Mouse (Mus musculus) kidney, embryonic 15.5 days (tissue): ENCODE data around the gene Top3a. TPM values are rescaled to one million over a fixed set of nuclear protein-coding genes. Genes with fewer than 3 reads are reported as not detected.

Experiments used
- microRNA-seq: library from miRNA; unstranded; fragments of <30 nt; microRNA quantifications from one replicate; pipeline ENCODE4, GENCODE M21; 2016
- polyA plus RNA-seq: library from polyadenylated mRNA; unstranded; fragments of >200 nt; fragmentation: Nextera tagmentation; extraction: Ambion mirVana; gene quantifications from 2 replicates; pipeline ENCODE4 v1.2.1, GENCODE M21; 2015

Top3a gene
- polyA plus RNA-seq, 1 experiment from 2014 or later, result 17.3 TPM

Small RNA genes within 50 kb of the gene (microRNA-seq; reads per million reads assigned to microRNA genes)
- gene Mir5100, result 1.0 reads per million

Other genes with a start within 250 kb of the Top3a start
- gene Alkbh5, start 241.0 kb downstream of the Top3a start, polyA plus RNA-seq, result 37.5 and 37.9 TPM in 2 replicates
- 52.6 and 61.4 TPM in 2 replicates for gene Llgl1, start 77.6 kb downstream of the Top3a start, polyA plus RNA-seq
- gene Flii, start 50.1 kb downstream of the Top3a start, polyA plus RNA-seq, result 78.1 and 79.0 TPM in 2 replicates
- 15.7 TPM in 2 replicates for gene Mief2, start 49.0 kb downstream of the Top3a start, polyA plus RNA-seq
- 6.3 and 6.8 TPM in 2 replicates for gene Smcr8, start 159 bp upstream of the Top3a start, polyA plus RNA-seq
- 72.5 and 79.3 TPM in 2 replicates for gene Shmt1, start 34.4 kb upstream of the Top3a start, polyA plus RNA-seq
- 36.0 and 38.2 TPM in 2 replicates for gene Dhrs7b, start 53.3 kb upstream of the Top3a start, polyA plus RNA-seq
- 65.4 and 67.7 TPM in 2 replicates for gene Tmem11, start 101.9 kb upstream of the Top3a start, polyA plus RNA-seq
- gene Natd1, start 137.4 kb upstream of the Top3a start, polyA plus RNA-seq, result 21.8 and 24.2 TPM in 2 replicates
- gene Map2k3, start 154.7 kb upstream of the Top3a start, polyA plus RNA-seq, result 117 and 127 TPM in 2 replicates
- gene Kcnj12, start 245.2 kb upstream of the Top3a start, polyA plus RNA-seq, result 0.45 and 0.77 TPM in 2 replicates